Mouse (Mus musculus) E14TG2a.4 (cell line): Measurements from ENCODE around the gene Prkacb.

Source experiments
- CTCF ChIP-seq: conservative IDR thresholded peaks from 2 replicates; pipeline ENCODE4 v1.5.1; 2014; ENCODE audit warnings: low read length
- NANOG ChIP-seq: IDR thresholded peaks from 2 replicates; pipeline ENCODE4 v1.6.1; 2014; ENCODE audit warnings: borderline replicate concordance, low read length, mixed read lengths

- no peak for TF ChIP-seq CTCF
- no peak for TF ChIP-seq NANOG
Observed at GRCm38 (mm10) chr3:146712305-146712704, 100.5 kb downstream of the Prkacb start.
